Mouse (Mus musculus) hindbrain, embryonic 15.5 days (tissue): ENCODE measurements around the gene Irx2. TPM values are rescaled to one million over a fixed set of nuclear protein-coding genes. Genes with fewer than 3 reads are reported as not detected.
A peak's percentile ranks its signal among the peaks of the same experiment; 100 is the strongest.

ENCODE experiments used
- ATAC-seq: fragments of 200-750 bp; cut with Nextera tagmentation; 2 replicates; pipeline ENCODE4 v1.8.0; 2017; ENCODE audit warnings: low read depth, moderate number of reproducible peaks, moderate TSS enrichment; ENCODE audit not compliant: low FRiP score
- H3K27ac ChIP-seq: fragments of 300-500 bp; sonication (generic); replicated peaks from 2 replicates; pipeline ENCODE4 v1.5.1; 2015; ENCODE audit warnings: mild to moderate bottlenecking, inconsistent platforms
- H3K27me3 ChIP-seq: fragments of 300-500 bp; sonication (generic); 2 replicates; pipeline ENCODE4 v1.6.1; 2015; ENCODE audit warnings: control low read depth, inconsistent platforms
- H3K36me3 ChIP-seq: fragments of 300-500 bp; sonication (generic); 2 replicates; pipeline ENCODE4 v1.6.1; 2015; ENCODE audit warnings: control low read depth, inconsistent platforms
- H3K4me1 ChIP-seq: fragments of 300-500 bp; sonication (generic); replicated peaks from 2 replicates; pipeline ENCODE4 v1.6.1; 2015; ENCODE audit warnings: control low read depth, inconsistent platforms
- H3K4me2 ChIP-seq: fragments of 300-500 bp; sonication (generic); 2 replicates; pipeline ENCODE4 v1.6.1; 2015; ENCODE audit warnings: moderate library complexity, mild to moderate bottlenecking, inconsistent platforms
- H3K4me3 ChIP-seq: fragments of 300-500 bp; sonication (generic); 2 replicates; pipeline ENCODE4 v1.5.1; 2015; ENCODE audit warnings: mild to moderate bottlenecking, inconsistent platforms
- H3K9ac ChIP-seq: fragments of 300-500 bp; sonication (generic); 2 replicates; pipeline ENCODE4 v1.6.1; 2015; ENCODE audit warnings: inconsistent platforms
- H3K9me3 ChIP-seq: fragments of 300-500 bp; sonication (generic); 2 replicates; pipeline ENCODE4 v1.6.1; 2016; ENCODE audit warnings: control low read depth, inconsistent platforms
- WGBS: fragments of 180-500 bp; shearing (Covaris S2); methylation state at CpG from one replicate; pipeline ENCODE4 v1.1.7; 2015; 5-methylcytosine and 5-hydroxymethylcytosine counted together
- polyA plus RNA-seq: library from polyadenylated mRNA; unstranded; fragments of >200 nt; fragmentation: Nextera tagmentation; extraction: Ambion mirVana; gene quantifications from 2 replicates; pipeline ENCODE4 v1.2.1, GENCODE M21; 2015

Gene Irx2
- polyA plus RNA-seq = 34.6 and 37.3 TPM in 2 replicates

DNA sequence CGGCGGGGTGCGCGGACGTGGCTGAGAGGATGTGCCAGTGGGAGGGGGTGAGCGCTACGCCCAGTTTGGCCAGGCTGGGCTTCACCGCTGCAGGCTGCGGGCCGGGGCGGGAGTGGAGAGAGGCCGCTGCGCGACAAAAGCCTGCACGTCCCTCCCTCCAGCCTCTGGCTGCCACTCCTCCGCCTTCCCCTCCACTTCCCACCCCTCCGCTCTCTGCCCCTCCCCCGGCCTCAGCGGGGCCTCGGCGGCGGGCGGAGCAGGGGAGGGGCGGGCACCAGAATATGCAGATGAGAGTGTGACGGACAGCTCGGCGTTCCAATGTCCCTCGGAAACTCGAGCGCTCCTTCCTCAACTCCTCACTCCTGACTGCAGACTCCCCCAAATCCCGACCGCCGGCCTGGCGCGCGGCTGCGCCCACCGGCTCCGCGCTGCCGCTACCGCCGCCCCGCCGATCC, at the start of gene Irx2:
TSS of gene Irx2 (plus strand) at position 359 of the 455 bp plus-strand sequence.
- peaks cover 30% of the 10 kb centered on the region for H3K27me3 ChIP-seq
- WGBS = 1% methylated on average over 39 of the region's 45 CpGs
- peak; percentile 92 for ATAC-seq
- H3K4me2 ChIP-seq = peak within 1 kb of the TSS; percentile 77
- H3K27ac ChIP-seq = peak within 1 kb of the TSS; percentile 89
- H3K4me3 ChIP-seq = peak within 1 kb of the TSS; percentile 69
- H3K9ac ChIP-seq = peak within 1 kb of the TSS; percentile 88
- H3K4me1 ChIP-seq = peaks cover 43% of the 10 kb centered on the region
- no peaks in the 10 kb centered on the region for H3K36me3 ChIP-seq
- H3K9me3 ChIP-seq = no peaks in the 10 kb centered on the region

- H3K9ac ChIP-seq = no peak overlapping the region
These were observed 47.3 kb upstream of the Irx2 start for GRCm38 (mm10) chr13:72581276-72581675.

GRCm38 (mm10) chr13:72592526-72592925, 36.1 kb upstream of the Irx2 start:
- H3K27me3 ChIP-seq = no peaks in the 10 kb centered on the region
- H3K4me2 ChIP-seq = no peak overlapping the region
- no peaks in the 10 kb centered on the region for H3K36me3 ChIP-seq
- no peak overlapping the region for H3K27ac ChIP-seq
- H3K4me1 ChIP-seq = peaks cover 5% of the 10 kb centered on the region; the same call in 1 of the 2 replicates
- no peak overlapping the region for H3K9ac ChIP-seq
- 57% methylated on average over 4 of the region's 4 CpGs for WGBS
- no peaks in the 10 kb centered on the region for H3K9me3 ChIP-seq
- no peak for ATAC-seq
- no peak overlapping the region for H3K4me3 ChIP-seq

More at GRCm38 (mm10) chr13:72581276-72581675, 47.3 kb upstream of the Irx2 start:
- H3K4me3 ChIP-seq = no peak overlapping the region
- 0 out of 2 replicates have a peak, but pooled peaks cover 8% of the 10 kb centered on the region for H3K9me3 ChIP-seq
- H3K27ac ChIP-seq = no peak overlapping the region
- H3K4me2 ChIP-seq = no peak overlapping the region
- H3K27me3 ChIP-seq = no peaks in the 10 kb centered on the region
- no peaks in the 10 kb centered on the region for H3K4me1 ChIP-seq
- WGBS = 100% methylated on average over 2 of the region's 2 CpGs
- no peak for ATAC-seq
- H3K36me3 ChIP-seq = no peaks in the 10 kb centered on the region

- Histone ChIP-seq H3K9ac (no peak overlapping the region), H3K4me3 (no peak overlapping the region), H3K4me1 (peaks cover 5% of the 10 kb centered on the region; the same call in 1 of the 2 replicates), H3K27ac (no peak overlapping the region), H3K27me3 (no peaks in the 10 kb centered on the region), H3K36me3 (no peaks in the 10 kb centered on the region), H3K9me3 (no peaks in the 10 kb centered on the region), H3K4me2 (no peak overlapping the region)
- 82% methylated on average over 6 of the region's 6 CpGs for WGBS
- ATAC-seq = no peak
These were observed 35.3 kb upstream of the Irx2 start for GRCm38 (mm10) chr13:72593310-72593709.

DNA sequence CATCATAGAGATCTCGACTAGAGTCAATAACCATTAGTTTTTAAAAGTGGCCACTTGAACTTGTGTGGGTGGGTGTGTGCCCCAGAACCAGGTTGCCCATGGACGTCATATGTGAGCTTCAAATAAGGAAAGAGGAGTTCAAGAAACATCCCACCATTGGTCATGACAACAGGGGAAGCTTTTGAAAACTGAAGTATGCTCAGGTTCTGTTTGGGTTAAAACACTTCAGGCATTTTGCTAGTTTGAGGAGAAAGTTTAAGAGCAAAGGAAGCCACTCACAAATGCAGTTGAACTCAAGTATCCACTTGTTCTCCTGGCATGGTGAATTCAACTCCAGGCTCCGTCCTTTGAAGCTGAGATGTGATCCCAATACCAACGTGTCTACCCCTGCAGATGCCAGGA, 34.9 kb upstream of the Irx2 start:
- H3K9ac ChIP-seq = no peak overlapping the region
- ATAC-seq = no peak
- H3K36me3 ChIP-seq = no peaks in the 10 kb centered on the region
- no peak overlapping the region for H3K4me3 ChIP-seq
- no peaks in the 10 kb centered on the region for H3K9me3 ChIP-seq
- H3K4me1 ChIP-seq = peaks cover 5% of the 10 kb centered on the region; the same call in 1 of the 2 replicates
- WGBS = 87% methylated on average over 4 of the region's 4 CpGs
- no peaks in the 10 kb centered on the region for H3K27me3 ChIP-seq
- H3K4me2 ChIP-seq = no peak overlapping the region
- no peak overlapping the region for H3K27ac ChIP-seq

- no peaks in the 10 kb centered on the region for H3K9me3 ChIP-seq
- H3K27me3 ChIP-seq = no peaks in the 10 kb centered on the region
- no peak overlapping the region for H3K9ac ChIP-seq
- no peaks in the 10 kb centered on the region for H3K4me1 ChIP-seq
- no peak overlapping the region for H3K4me3 ChIP-seq
- H3K36me3 ChIP-seq = no peaks in the 10 kb centered on the region
- no peak overlapping the region for H3K4me2 ChIP-seq
- ATAC-seq = no peak
- WGBS = 92% methylated on average over 3 of the region's 3 CpGs
- no peak overlapping the region for H3K27ac ChIP-seq
These were observed 29.4 kb upstream of the Irx2 start for GRCm38 (mm10) chr13:72599254-72599653.

- Histone ChIP-seq H3K9me3 (no peaks in the 10 kb centered on the region), H3K9ac (no peak overlapping the region), H3K27me3 (no peaks in the 10 kb centered on the region), H3K4me1 (no peaks in the 10 kb centered on the region), H3K4me2 (no peak overlapping the region), H3K27ac (no peak overlapping the region), H3K36me3 (no peaks in the 10 kb centered on the region), H3K4me3 (no peak overlapping the region)
- no peak for ATAC-seq
- WGBS = 62% methylated on average over 16 of the region's 16 CpGs
These were observed 19.9 kb upstream of the Irx2 start for GRCm38 (mm10) chr13:72608706-72609105.

- 83% methylated on average over 2 of the region's 2 CpGs for whole genome bisulfite sequencing
- Histone ChIP-seq H3K4me1 (no peaks in the 10 kb centered on the region), H3K9ac (no peak overlapping the region), H3K27me3 (no peaks in the 10 kb centered on the region), H3K36me3 (no peaks in the 10 kb centered on the region), H3K27ac (no peak overlapping the region), H3K4me2 (no peak overlapping the region), H3K4me3 (no peak overlapping the region), H3K9me3 (no peaks in the 10 kb centered on the region)
- no peak for ATAC-seq
These were observed 18.3 kb upstream of the Irx2 start for GRCm38 (mm10) chr13:72610277-72610676.

GRCm38 (mm10) chr13:72623926-72624846, 4.4 kb upstream of the Irx2 start:
- H3K36me3 ChIP-seq = no peaks in the 10 kb centered on the region
- no peaks in the 10 kb centered on the region for H3K9me3 ChIP-seq
- no peak for ATAC-seq
- peak overlapping the region; percentile 77 for H3K4me2 ChIP-seq
- under 1% methylated on average over 46 of the region's 46 CpGs for WGBS
- peak overlapping the region; percentile 42 for H3K27ac ChIP-seq
- H3K9ac ChIP-seq = peak overlapping the region; percentile 18; the same call in 1 of the 2 replicates
- H3K4me3 ChIP-seq = peak overlapping the region; percentile 29
- peaks cover 45% of the 10 kb centered on the region for H3K27me3 ChIP-seq
- H3K4me1 ChIP-seq = peaks cover 32% of the 10 kb centered on the region

- Histone ChIP-seq H3K4me3 (peak overlapping the region; percentile 29), H3K9me3 (no peaks in the 10 kb centered on the region), H3K36me3 (no peaks in the 10 kb centered on the region), H3K4me1 (peaks cover 35% of the 10 kb centered on the region), H3K27me3 (peaks cover 45% of the 10 kb centered on the region), H3K9ac (no peak overlapping the region), H3K27ac (no peak overlapping the region), H3K4me2 (peak overlapping the region; percentile 77)
- ATAC-seq = no peak
- WGBS = 8% methylated on average over 6 of the region's 6 CpGs
These were observed 3.8 kb upstream of the Irx2 start for GRCm38 (mm10) chr13:72624847-72625170.

DNA sequence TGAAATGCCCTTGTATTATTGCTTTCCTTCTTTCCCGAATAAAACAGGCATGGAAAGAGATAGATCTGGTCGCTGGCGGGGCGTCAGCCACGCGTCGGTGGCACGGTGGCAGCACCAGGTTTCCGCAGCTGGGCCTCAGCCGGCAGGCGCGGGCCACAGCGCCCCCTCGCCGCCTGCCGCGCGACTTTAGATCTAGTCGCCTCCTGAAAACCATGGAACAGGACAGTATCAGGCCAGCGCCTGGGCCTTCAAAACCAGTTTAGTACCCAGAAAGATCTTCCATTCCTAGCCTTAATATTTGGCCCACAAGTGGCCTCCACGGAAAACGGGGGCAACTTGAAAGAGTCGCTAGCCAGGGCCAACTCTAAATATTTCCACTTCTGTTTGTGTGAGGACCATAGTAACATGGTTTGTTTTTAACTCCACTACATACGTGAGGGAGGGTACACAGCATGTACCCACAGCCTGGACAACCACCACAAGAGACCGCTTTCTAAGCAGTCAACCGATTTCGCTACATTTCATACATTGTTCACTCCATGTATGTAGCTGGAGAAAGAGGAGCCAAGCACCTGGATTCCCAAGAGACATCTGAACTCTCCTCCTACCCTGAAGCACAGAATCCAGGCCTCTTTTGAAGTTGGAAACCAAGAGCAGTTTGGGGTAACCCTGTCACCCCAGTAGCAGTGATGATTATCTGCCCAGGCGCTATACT, 3.2 kb upstream of the Irx2 start:
- H3K27me3 ChIP-seq = peaks cover 45% of the 10 kb centered on the region
- peak overlapping the region; percentile 29 for H3K4me3 ChIP-seq
- peak overlapping the region; percentile 77 for H3K4me2 ChIP-seq
- H3K9me3 ChIP-seq = no peaks in the 10 kb centered on the region
- H3K36me3 ChIP-seq = no peaks in the 10 kb centered on the region
- ATAC-seq = no peak
- no peak overlapping the region for H3K9ac ChIP-seq
- H3K4me1 ChIP-seq = peaks cover 35% of the 10 kb centered on the region
- H3K27ac ChIP-seq = no peak overlapping the region
- WGBS = 12% methylated on average over 28 of the region's 28 CpGs
